Mouse (Mus musculus): ENCODE results near the gene Scube2. TPM values are rescaled to one million over a fixed set of nuclear protein-coding genes. Genes with fewer than 3 reads are reported as not detected.

Scube2 gene
- polyA plus RNA-seq, 1 experiment, result 0.22 TPM

GRCm38 (mm10) chr7:109752008-109752925 is 113.2 kb downstream of the Scube2 start, which contains the start of gene Tmem9b:
Gene Tmem9b (minus strand): TSS chr7:109752875.
- no peak within 1 kb of the TSS for H3K27ac ChIP-seq (ENCODE audit: insufficient read depth, low read length)
- peak within 1 kb of the TSS; percentile 88 for H3K9ac ChIP-seq (ENCODE audit: low read depth, poor library complexity, severe bottlenecking)
- H3K36me3 ChIP-seq (ENCODE audit: control insufficient read depth, insufficient read depth, low read length, poor library complexity, severe bottlenecking), result no peaks in the 10 kb centered on the region
- TF ChIP-seq POLR2A (IDR thresholded peaks at IDR 0.05; ENCODE audit: insufficient read depth, low read length) (no peak), EP300 (IDR thresholded peaks at IDR 0.05; ENCODE audit: insufficient read depth, low read depth, low read length) (no peak), CTCF (IDR thresholded peaks at IDR 0.05; ENCODE audit: low read depth, low read length) (no peak)
- peak within 1 kb of the TSS; percentile 90 for H3K4me3 ChIP-seq (ENCODE audit: low read depth, low read length)
- no peaks in the 10 kb centered on the region for H3K9me3 ChIP-seq (replicated peaks; ENCODE audit: control insufficient read depth, insufficient read depth, low read length, poor library complexity, severe bottlenecking)
- H3K27me3 ChIP-seq (ENCODE audit: control insufficient read depth, insufficient read depth, low read length, poor library complexity, severe bottlenecking), result no peaks in the 10 kb centered on the region
- no peaks in the 10 kb centered on the region for H3K4me1 ChIP-seq (ENCODE audit: control insufficient read depth, insufficient read depth, low read length)

GRCm38 (mm10) chr7:109751427-109752007 is 114.0 kb downstream of the Scube2 start:
- no peaks in the 10 kb centered on the region for H3K9me3 ChIP-seq (replicated peaks; ENCODE audit: control insufficient read depth, insufficient read depth, low read length, poor library complexity, severe bottlenecking)
- H3K27me3 ChIP-seq (ENCODE audit: control insufficient read depth, insufficient read depth, low read length, poor library complexity, severe bottlenecking), result no peaks in the 10 kb centered on the region
- H3K4me3 ChIP-seq (ENCODE audit: low read depth, low read length), result peak overlapping the region; percentile 90
- H3K27ac ChIP-seq (ENCODE audit: insufficient read depth, low read length), result no peak overlapping the region
- H3K9ac ChIP-seq (ENCODE audit: low read depth, poor library complexity, severe bottlenecking), result peak overlapping the region; percentile 88
- H3K4me1 ChIP-seq (ENCODE audit: control insufficient read depth, insufficient read depth, low read length), result no peaks in the 10 kb centered on the region
- no peaks in the 10 kb centered on the region for H3K36me3 ChIP-seq (ENCODE audit: control insufficient read depth, insufficient read depth, low read length, poor library complexity, severe bottlenecking)
- no peak for TF ChIP-seq CTCF (IDR thresholded peaks at IDR 0.05; ENCODE audit: low read depth, low read length)
- no peak for TF ChIP-seq EP300 (IDR thresholded peaks at IDR 0.05; ENCODE audit: insufficient read depth, low read depth, low read length)
- no peak for TF ChIP-seq POLR2A (IDR thresholded peaks at IDR 0.05; ENCODE audit: insufficient read depth, low read length)

Other genes with a start within 250 kb of the Scube2 start
- gene St5, start 162.1 kb downstream of the Scube2 start, polyA plus RNA-seq (2011; ENCODE audit: insufficient read depth, insufficient read length, low read depth, missing spikeins), result 36.7 and 42.2 TPM in 2 replicates
- gene Akip1, start 162.0 kb downstream of the Scube2 start, polyA plus RNA-seq (2011; ENCODE audit: insufficient read depth, insufficient read length, low read depth, missing spikeins), result 21.5 and 25.1 TPM in 2 replicates
- not detected in 2 replicates for gene BC051019, start 141.8 kb downstream of the Scube2 start, polyA plus RNA-seq (2011; ENCODE audit: insufficient read depth, insufficient read length, low read depth, missing spikeins)
- not detected in 2 replicates for gene Ascl3, start 134.0 kb downstream of the Scube2 start, polyA plus RNA-seq (2011; ENCODE audit: insufficient read depth, insufficient read length, low read depth, missing spikeins)
- gene Tmem9b, start 112.8 kb downstream of the Scube2 start, polyA plus RNA-seq (2011; ENCODE audit: insufficient read depth, insufficient read length, low read depth, missing spikeins), result 13.8 and 14.5 TPM in 2 replicates
- 0.85 and 1.6 TPM in 2 replicates for gene Nrip3, start 83.7 kb downstream of the Scube2 start, polyA plus RNA-seq (2011; ENCODE audit: insufficient read depth, insufficient read length, low read depth, missing spikeins)
- 56.2 and 58.6 TPM in 2 replicates for gene Dennd5a, start 94.8 kb upstream of the Scube2 start, polyA plus RNA-seq (2011; ENCODE audit: insufficient read depth, insufficient read length, low read depth, missing spikeins)
- gene Tmem41b, start 121.2 kb upstream of the Scube2 start, polyA plus RNA-seq (2011; ENCODE audit: insufficient read depth, insufficient read length, low read depth, missing spikeins), result 51.9 and 60.9 TPM in 2 replicates
- 249 and 281 TPM in 2 replicates for gene Ipo7, start 152.6 kb upstream of the Scube2 start, polyA plus RNA-seq (2011; ENCODE audit: insufficient read depth, insufficient read length, low read depth, missing spikeins)
- gene Zfp143, start 195.5 kb upstream of the Scube2 start, polyA plus RNA-seq (2011; ENCODE audit: insufficient read depth, insufficient read length, low read depth, missing spikeins), result 40.0 and 42.7 TPM in 2 replicates

Data from ES-Bruce4 (cell line).